Comparison of ENCODE assay signal across 11 mouse cellular contexts in the genomic region with DNA sequence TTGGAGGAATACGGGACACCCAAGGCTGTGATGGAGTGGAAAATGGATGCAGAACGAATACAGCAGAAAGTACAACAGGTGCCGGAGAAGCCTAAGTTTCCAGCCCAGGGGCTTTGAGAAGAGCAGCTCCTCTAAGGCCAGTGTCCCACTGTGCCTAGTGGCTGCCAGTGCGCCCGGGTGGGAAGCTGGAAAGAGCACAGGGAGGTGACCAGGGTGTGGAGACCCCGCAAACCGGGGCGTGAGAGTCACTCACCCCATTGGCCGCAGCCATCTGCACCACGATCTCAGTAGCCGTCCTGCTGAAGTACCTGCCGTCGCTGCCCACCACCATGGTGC. TPM values are rescaled to one million over a fixed set of nuclear protein-coding genes. Genes with fewer than 3 reads are reported as not detected.
DNase-seq lines count a peak whose midpoint lies in the region; ATAC-seq and TF ChIP-seq lines count a peak whose summit lies in the region.
"Had no signal": no experiment of that assay in that cellular context is flagged by ENCODE, and none has a peak within 500 bp of the region (broad histone marks: within the 10 kb centered on the region; RNA-seq: fewer than 3 reads in every experiment).

No protein-coding gene starts in this region.

- peak overlapping the region; percentile 62 for H3K4me3 ChIP-seq in heart, adult 2 months
- peak overlapping the region; percentile 38 for H3K4me3 ChIP-seq in testis, adult 2 months (ENCODE audit: control insufficient read depth, low read depth, low read length)
- H3K4me3 ChIP-seq in liver, embryonic 13.5 days (replicated peaks), result peak overlapping the region; percentile 44

- peak overlapping the region; percentile 74 for H3K9ac ChIP-seq in heart, adult 2 months (ENCODE audit: low read depth, low read length)
- H3K9ac ChIP-seq in liver, embryonic 13.5 days, result no peak overlapping the region

- TF ChIP-seq POLR2A in heart, adult 2 months (IDR thresholded peaks at IDR 0.05; ENCODE audit: insufficient read depth, low read depth, low read length), result no peak
- TF ChIP-seq POLR2A in testis, adult 2 months (IDR thresholded peaks at IDR 0.05; ENCODE audit: control insufficient read depth, low read depth, low read length), result no peak

- WGBS in heart, adult 2 months, result 15% methylated on average over 13 of the region's 13 CpGs
- WGBS in liver, embryonic 13.5 days (ENCODE audit: insufficient replicate concordance), result 22% methylated on average over 13 of the region's 13 CpGs

- intact Hi-C loops in heart, adult 2 months (cut with DNase I), result loop anchor here (2.0 to 10.0 kb wide), 2 partner anchors 62 to 576 kb away; partner anchors contain the start of gene Fxn
- intact Hi-C loops in heart, postnatal 10 days (cut with DNase I), result no loop called here

- TF ChIP-seq CTCF in heart, adult 2 months (IDR thresholded peaks at IDR 0.05), result no peak
- no peak for TF ChIP-seq CTCF in testis, adult 2 months (IDR thresholded peaks at IDR 0.05; ENCODE audit: control insufficient read depth, insufficient read depth, insufficient replicate concordance, low read depth, low read length)

- DNase-seq in heart, adult 2 months, result no peak
- no peak for DNase-seq in heart, postnatal 10 days
- DNase-seq in testis, postnatal 14 days (ENCODE audit: low spot score), result no peak
- DNase-seq in liver, embryonic 13.5 days, result no peak
- DNase-seq in testis, postnatal 10 days (ENCODE audit: low spot score), result peak; percentile 36
- DNase-seq in T-cell, adult 2 months (ENCODE audit: low spot score), result no peak
- DNase-seq in cerebellum, postnatal 10 days, result no peak

- H3K9me3 ChIP-seq in liver, embryonic 13.5 days (replicated peaks), result no peaks in the 10 kb centered on the region

- TF ChIP-seq EP300 in heart, adult 2 months (IDR thresholded peaks at IDR 0.05; ENCODE audit: insufficient read depth, low read depth, low read length), result no peak

- H3K27me3 ChIP-seq in heart, adult 2 months (ENCODE audit: control insufficient read depth, insufficient read depth, low read length), result no peaks in the 10 kb centered on the region
- no peaks in the 10 kb centered on the region for H3K27me3 ChIP-seq in testis, adult 2 months (ENCODE audit: control insufficient read depth, insufficient read depth, low read length)
- peaks cover 42% of the 10 kb centered on the region for H3K27me3 ChIP-seq in liver, embryonic 13.5 days

- H3K4me1 ChIP-seq in heart, adult 2 months (ENCODE audit: control insufficient read depth, insufficient read depth, low read length), result no peaks in the 10 kb centered on the region
- H3K4me1 ChIP-seq in testis, adult 2 months (ENCODE audit: control insufficient read depth, insufficient read depth, low read length), result peaks cover 3% of the 10 kb centered on the region; the same call in 1 of the 2 replicates
- H3K4me1 ChIP-seq in liver, embryonic 13.5 days (replicated peaks), result no peaks in the 10 kb centered on the region

- H3K4me2 ChIP-seq in liver, embryonic 13.5 days, result peak overlapping the region; percentile 49

- peak overlapping the region; percentile 93 for H3K27ac ChIP-seq in heart, adult 2 months
- H3K27ac ChIP-seq in testis, adult 2 months (ENCODE audit: control insufficient read depth, insufficient read depth, low read depth, low read length), result no peak overlapping the region
- H3K27ac ChIP-seq in liver, embryonic 13.5 days, result no peak overlapping the region

- H3K36me3 ChIP-seq in heart, adult 2 months (ENCODE audit: control insufficient read depth, insufficient read depth, low read length), result peaks cover 2% of the 10 kb centered on the region; the same call in 1 of the 2 replicates
- no peaks in the 10 kb centered on the region for H3K36me3 ChIP-seq in testis, adult 2 months (ENCODE audit: control insufficient read depth, insufficient read depth, low read length)
- no peaks in the 10 kb centered on the region for H3K36me3 ChIP-seq in liver, embryonic 13.5 days

- no peaks in the 10 kb centered on the region for H3K79me2 ChIP-seq in heart, adult 2 months (replicated peaks; ENCODE audit: control insufficient read depth, insufficient read depth, low read length)

- no peak for ATAC-seq in liver, embryonic 13.5 days (ENCODE audit: low read depth)

RNA-seq across cellular contexts. Expression of gene Pgm5, which starts 0.4 kb away (rescaled TPM):
- 100 to 1,000 TPM in 1 of 2 experiments, 10 to 100 TPM in 1; 93.8 to 103 TPM for total RNA-seq in heart, adult 2 months (2021)
- polyA plus RNA-seq in heart, adult 2 months (2012; rRNA removed), result 48.6 and 95.9 TPM in 2 replicates
- 10 to 100 TPM; 97.4 to 98.8 TPM for total RNA-seq in heart, postnatal 10 days (2021)
- 0.38 and 3.5 TPM in 2 replicates for polyA plus RNA-seq in testis, adult 2 months (2012; rRNA removed)
- polyA plus RNA-seq in liver, embryonic 13.5 days (2015; fragmentation: Nextera tagmentation; extraction: Ambion mirVana), result 0.23 and 0.28 TPM in 2 replicates
- total RNA-seq: neutrophil, adult 5-6 weeks had no signal

RNA-seq across cellular contexts. Expression of gene Gm10053, which starts 14.2 kb away (rescaled TPM):
- total RNA-seq in heart, adult 2 months (2021), result 100 to 1,000 TPM; 930 to 977 TPM
- 215 and 395 TPM in 2 replicates for polyA plus RNA-seq in heart, adult 2 months (2012; rRNA removed)
- total RNA-seq in heart, postnatal 10 days (2021), result 1,000 to 10,000 TPM in 1 of 2 experiments, 100 to 1,000 TPM in 1; 979 to 1,022 TPM
- polyA plus RNA-seq in testis, adult 2 months (2012; rRNA removed), result 10.2 and 14.2 TPM in 2 replicates
- polyA plus RNA-seq in liver, embryonic 13.5 days (2015; fragmentation: Nextera tagmentation; extraction: Ambion mirVana), result 215 and 226 TPM in 2 replicates

RNA-seq across cellular contexts. Expression of gene Foxd4, which starts 39.8 kb away (rescaled TPM):
- total RNA-seq in heart, adult 2 months (2021), result not detected
- polyA plus RNA-seq in heart, adult 2 months (2012; rRNA removed), result not detected in 2 replicates
- not detected for total RNA-seq in heart, postnatal 10 days (2021)
- polyA plus RNA-seq in testis, adult 2 months (2012; rRNA removed), result not detected in 2 replicates
- polyA plus RNA-seq in liver, embryonic 13.5 days (2015; fragmentation: Nextera tagmentation; extraction: Ambion mirVana), result not detected in 2 replicates
- total RNA-seq: adrenal gland, postnatal 10 days; gastrocnemius, postnatal 10 days had no signal

Comparison
In these comparisons a context has a peak if more than half of its experiments do, and no peak if none do; other contexts are left out.
1. RNA of gene Pgm5, which starts 0.4 kb away (polyA plus RNA-seq): 48.6 to 95.9 TPM in heart, adult 2 months; 0.38 to 3.5 TPM in testis, adult 2 months and 0.23 to 0.28 TPM in liver, embryonic 13.5 days; every median in the first group is over 10 times any median in the second.
2. RNA of gene Gm10053, which starts 14.2 kb away (polyA plus RNA-seq): 215 to 395 TPM in heart, adult 2 months and 215 to 226 TPM in liver, embryonic 13.5 days; 10.2 to 14.2 TPM in testis, adult 2 months; every median in the first group is over 10 times any median in the second.
3. Peak in every context shown above with its lines, with median percentiles within 50 percentile points of each other: H3K4me3 ChIP-seq.